28 mouse cellular contexts compared by ENCODE assay signal in the genomic region with DNA sequence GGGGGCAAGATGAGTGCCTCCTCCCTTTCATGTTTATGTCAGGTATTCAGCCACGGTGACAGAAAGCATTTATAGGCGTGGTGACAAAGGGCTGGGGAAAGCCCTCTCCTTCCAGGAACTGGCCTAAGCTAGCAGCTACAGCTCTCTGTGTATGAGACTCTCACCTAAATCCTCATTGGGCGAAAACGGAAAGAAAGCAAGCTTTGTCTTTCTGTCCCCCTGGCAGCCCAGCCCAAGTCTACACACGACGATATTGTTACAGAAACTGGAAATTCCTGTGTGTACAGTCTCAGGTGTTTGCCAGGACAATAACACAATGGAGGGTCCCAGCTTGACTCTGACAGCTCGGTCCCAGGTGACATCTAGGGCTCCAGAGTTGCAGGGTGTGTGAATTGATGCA.
DNase-seq lines count a peak whose midpoint lies in the region; ATAC-seq lines count a peak whose summit lies in the region.
"Had no signal": no experiment of that assay in that cellular context is flagged by ENCODE, and none has a peak within 500 bp of the region (broad histone marks: within the 10 kb centered on the region; RNA-seq: fewer than 3 reads in every experiment).

No protein-coding gene starts in this region.

- peak overlapping the region; percentile 46; the same call in 1 of the 2 replicates for H3K27ac ChIP-seq in embryonic facial prominence, embryonic 14.5 days (replicated peaks; ENCODE audit: low read depth, low read length)
- peak overlapping the region; percentile 71 for H3K27ac ChIP-seq in stomach, embryonic 14.5 days (ENCODE audit: low read length)
- H3K27ac ChIP-seq: heart, adult 2 months; hindbrain, embryonic 14.5 days; kidney, embryonic 15.5 days; left cerebral cortex, adult 2 months; liver, embryonic 15.5 days; midbrain, embryonic 13.5 days; neural tube, embryonic 12.5 days had no signal

- no peak overlapping the region for H3K9ac ChIP-seq in embryonic facial prominence, embryonic 14.5 days (ENCODE audit: low read depth, low read length)
- no peak overlapping the region for H3K9ac ChIP-seq in stomach, embryonic 14.5 days (replicated peaks; ENCODE audit: low read depth, low read length)
- H3K9ac ChIP-seq: hindbrain, embryonic 14.5 days; kidney, embryonic 15.5 days; liver, embryonic 15.5 days; midbrain, embryonic 13.5 days; neural tube, embryonic 12.5 days had no signal

- H3K4me3 ChIP-seq in embryonic facial prominence, embryonic 14.5 days (ENCODE audit: low read depth, low read length): no peak overlapping the region
- no peak overlapping the region for H3K4me3 ChIP-seq in stomach, embryonic 14.5 days (ENCODE audit: low read depth, low read length)
- H3K4me3 ChIP-seq: heart, adult 2 months; kidney, embryonic 15.5 days; left cerebral cortex, adult 2 months; liver, embryonic 15.5 days; megakaryocyte, embryonic 14.5 days; midbrain, embryonic 13.5 days; neural tube, embryonic 12.5 days had no signal

- peak; percentile 60 for DNase-seq in heart, adult 11 months
- DNase-seq in heart, adult 8-10 months (ENCODE audit: low spot score): no peak
- peak; percentile 6 for DNase-seq in ES-CJ7 (ENCODE audit: low read depth, low spot score)
- DNase-seq in embryonic facial prominence, embryonic 14.5 days (ENCODE audit: low spot score): peak; percentile 74
- no peak for DNase-seq in urinary bladder, postnatal 14 days (ENCODE audit: low spot score)
- no peak for DNase-seq in kidney, adult 9 months
- DNase-seq: adrenal gland, postnatal 36 days; cerebellum, adult 9-10 months; gastrocnemius, postnatal 14 days; heart, adult 2 months; layer of hippocampus, adult 9-11 months; liver; retina, postnatal 1 day; right cerebral cortex, postnatal 25 days; spleen, adult 18-20 months; thymus, adult 18-20 months; thymus, postnatal 36 days had no signal

- H3K36me3 ChIP-seq in embryonic facial prominence, embryonic 14.5 days (ENCODE audit: control insufficient read depth, insufficient read depth, low read length): no peaks in the 10 kb centered on the region
- H3K36me3 ChIP-seq in stomach, embryonic 14.5 days (ENCODE audit: control insufficient read depth, insufficient read depth, low read length): no peaks in the 10 kb centered on the region
- H3K36me3 ChIP-seq: kidney, embryonic 15.5 days; liver, embryonic 15.5 days; midbrain, embryonic 13.5 days; neural tube, embryonic 12.5 days had no signal

- H3K27me3 ChIP-seq in embryonic facial prominence, embryonic 14.5 days (replicated peaks; ENCODE audit: control insufficient read depth, insufficient read depth, low read length): no peaks in the 10 kb centered on the region
- no peaks in the 10 kb centered on the region for H3K27me3 ChIP-seq in stomach, embryonic 14.5 days (ENCODE audit: control insufficient read depth, insufficient read depth, low read length)
- H3K27me3 ChIP-seq: liver, embryonic 15.5 days; midbrain, embryonic 13.5 days; neural tube, embryonic 12.5 days had no signal

- no peak overlapping the region for H3K4me2 ChIP-seq in embryonic facial prominence, embryonic 14.5 days (ENCODE audit: low read depth, low read length)
- H3K4me2 ChIP-seq in stomach, embryonic 14.5 days (replicated peaks; ENCODE audit: low read depth, low read length): no peak overlapping the region
- H3K4me2 ChIP-seq: hindbrain, embryonic 14.5 days; kidney, embryonic 15.5 days; liver, embryonic 15.5 days; midbrain, embryonic 13.5 days; neural tube, embryonic 12.5 days had no signal

- H3K9me3 ChIP-seq in embryonic facial prominence, embryonic 14.5 days (ENCODE audit: control insufficient read depth, low read length): no peaks in the 10 kb centered on the region
- H3K9me3 ChIP-seq in stomach, embryonic 14.5 days (ENCODE audit: control insufficient read depth, low read depth, low read length): no peaks in the 10 kb centered on the region
- H3K9me3 ChIP-seq: kidney, embryonic 15.5 days; liver, embryonic 15.5 days; megakaryocyte, embryonic 14.5 days; midbrain, embryonic 13.5 days; neural tube, embryonic 12.5 days had no signal

- H3K4me1 ChIP-seq in embryonic facial prominence, embryonic 14.5 days (ENCODE audit: control insufficient read depth, insufficient read depth, low read length): peaks cover 7% of the 10 kb centered on the region; the same call in 1 of the 2 replicates
- H3K4me1 ChIP-seq in stomach, embryonic 14.5 days (ENCODE audit: control insufficient read depth, insufficient read depth, low read length): no peaks in the 10 kb centered on the region
- H3K4me1 ChIP-seq: kidney, embryonic 15.5 days; liver, embryonic 15.5 days; neural tube, embryonic 12.5 days had no signal

- peak; percentile 84 for ATAC-seq in embryonic facial prominence, embryonic 14.5 days (ENCODE audit: low read depth)
- peak; percentile 81 for ATAC-seq in stomach, embryonic 14.5 days (ENCODE audit: insufficient number of reproducible peaks, insufficient read depth, low FRiP score, low read depth)
- ATAC-seq in erythroblast, adult 5-6 weeks (replicated peaks; ENCODE audit: low FRiP score, poor library complexity, severe bottlenecking): no peak
- ATAC-seq: forebrain, embryonic 14.5 days; inflammation-experienced regulatory T-cells, adult 6 months; midbrain, embryonic 13.5 days had no signal

- WGBS in embryonic facial prominence, embryonic 14.5 days: 54% methylated on average over 7 of the region's 7 CpGs
- 49% methylated on average over 7 of the region's 7 CpGs for WGBS in stomach, embryonic 14.5 days

Comparison
In these comparisons a context has a peak if more than half of its experiments do, and no peak if none do; other contexts are left out.
1. DNase-seq: peak in heart, adult 11 months (single experiment), ES-CJ7 (single experiment) and embryonic facial prominence, embryonic 14.5 days (single experiment); none in heart, adult 8-10 months (single experiment), urinary bladder, postnatal 14 days (single experiment) and kidney, adult 9 months (single experiment).